Mouse (Mus musculus): Measurements from ENCODE around the gene Ccdc125. TPM values are rescaled to one million over a fixed set of nuclear protein-coding genes. Genes with fewer than 3 reads are reported as not detected.

Ccdc125 gene
- polyA plus RNA-seq, 1 experiment, result 0.17 TPM

DNA sequence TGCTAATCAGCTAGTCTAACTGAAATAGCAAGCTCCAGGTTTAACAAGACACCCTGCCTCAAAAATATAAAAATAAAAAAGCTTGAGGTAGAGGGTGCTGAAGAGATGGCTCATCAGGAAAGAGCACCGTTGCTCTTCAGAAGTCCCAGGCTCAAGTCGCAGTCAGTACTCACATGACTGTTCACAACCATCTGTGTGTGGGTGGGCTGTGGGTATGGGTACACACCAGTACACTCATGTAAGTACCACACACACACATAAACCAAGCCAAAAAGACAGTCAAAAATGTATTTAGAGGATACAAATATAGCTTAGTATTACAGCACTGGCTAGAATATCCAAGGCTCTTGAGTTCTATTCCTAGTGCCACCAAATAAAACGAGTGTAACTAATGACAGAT, 76.6 kb downstream of the Ccdc125 start:
- Histone ChIP-seq H3K36me3 (ENCODE audit: control insufficient read depth, insufficient read depth) (no peaks in the 10 kb centered on the region), H3K4me2 (ENCODE audit: low read depth) (no peak overlapping the region), H3K79me2 (ENCODE audit: control insufficient read depth, insufficient read depth) (peaks cover 27% of the 10 kb centered on the region), H3K4me3 (no peak overlapping the region), H3ac (ENCODE audit: control insufficient read depth, insufficient read length) (no peak overlapping the region), H3K27me3 (ENCODE audit: control insufficient read depth, insufficient read depth, insufficient read length) (no peaks in the 10 kb centered on the region)
- no peak for TF ChIP-seq MYOD1 (IDR thresholded peaks at IDR 0.05; ENCODE audit: control insufficient read depth in 1 of 3, insufficient read length in 2 of 3, low read depth in 2 of 3)
- TF ChIP-seq REST (IDR thresholded peaks at IDR 0.05; ENCODE audit: insufficient read depth, insufficient read length), result no peak
- no peak for TF ChIP-seq CEBPB (IDR thresholded peaks at IDR 0.05; ENCODE audit: insufficient read depth, poor library complexity, severe bottlenecking)
- TF ChIP-seq E2F4 (IDR thresholded peaks at IDR 0.05; ENCODE audit: insufficient read depth), result no peak
- TF ChIP-seq POLR2A (IDR thresholded peaks at IDR 0.05; ENCODE audit: insufficient read length, low read depth), result no peak
- TF ChIP-seq MAX (IDR thresholded peaks at IDR 0.05; ENCODE audit: low read depth), result no peak
- no peak for TF ChIP-seq POLR2AphosphoS2 (IDR thresholded peaks at IDR 0.05; ENCODE audit: insufficient read length, low read depth)
- no peak for TF ChIP-seq TCF3 (IDR thresholded peaks at IDR 0.05; ENCODE audit: insufficient read length, low read depth)
- no peak for TF ChIP-seq TCF12 (IDR thresholded peaks at IDR 0.05; ENCODE audit: insufficient read depth, poor library complexity, severe bottlenecking)
- TF ChIP-seq USF1 (IDR thresholded peaks at IDR 0.05; ENCODE audit: low read depth), result no peak
- TF ChIP-seq SRF (IDR thresholded peaks at IDR 0.05; ENCODE audit: control insufficient read depth, insufficient read length, low read depth), result no peak
- TF ChIP-seq MYOG (IDR thresholded peaks at IDR 0.05; ENCODE audit: control insufficient read depth in 1 of 3, insufficient read depth in 1 of 3, insufficient read length in 2 of 3, low read depth in 2 of 3), result no peak

Other genes starting within 250 kb of the Ccdc125 start
- gene Naip1, start 216.8 kb upstream of the Ccdc125 start, polyA plus RNA-seq (2012; fragmentation: generic; extraction: Trizol), result 0.01 TPM
- gene Gtf2h2, start 177.1 kb upstream of the Ccdc125 start, polyA plus RNA-seq (2012; fragmentation: generic; extraction: Trizol), result 13.1 TPM
- gene Ocln, start 117.0 kb upstream of the Ccdc125 start, polyA plus RNA-seq (2012; fragmentation: generic; extraction: Trizol), result 0.05 TPM
- 0.07 TPM for gene Marveld2, start 52.7 kb upstream of the Ccdc125 start, polyA plus RNA-seq (2012; fragmentation: generic; extraction: Trizol)
- 115 TPM for gene Ak6, start 18.7 kb upstream of the Ccdc125 start, polyA plus RNA-seq (2012; fragmentation: generic; extraction: Trizol)
- gene Rad17, start 18.7 kb upstream of the Ccdc125 start, polyA plus RNA-seq (2012; fragmentation: generic; extraction: Trizol), result 5.9 TPM
- 5.3 TPM for gene Taf9, start 18.1 kb upstream of the Ccdc125 start, polyA plus RNA-seq (2012; fragmentation: generic; extraction: Trizol)
- gene Cdk7, start 61.2 kb downstream of the Ccdc125 start, polyA plus RNA-seq (2012; fragmentation: generic; extraction: Trizol), result 23.6 TPM
- 126 TPM for gene Mrps36, start 74.9 kb downstream of the Ccdc125 start, polyA plus RNA-seq (2012; fragmentation: generic; extraction: Trizol)
- 3.0 TPM for gene Cenph, start 106.2 kb downstream of the Ccdc125 start, polyA plus RNA-seq (2012; fragmentation: generic; extraction: Trizol)
- 45.4 TPM for gene Ccnb1, start 116.9 kb downstream of the Ccdc125 start, polyA plus RNA-seq (2012; fragmentation: generic; extraction: Trizol)
- 20.9 TPM for gene Slc30a5, start 163.7 kb downstream of the Ccdc125 start, polyA plus RNA-seq (2012; fragmentation: generic; extraction: Trizol)